Mouse (Mus musculus) large intestine, adult 2 months (tissue): ENCODE measurements at regions not wholly inside any gene's neighbourhood (a gene's known extent, or its start where the extent isn't known, plus 50 kb on each side); places are given as distances from the start of the nearest gene placed in this dataset.
"Not testable (repeated sequence)": the region's sequence is repeated elsewhere in the genome, so short reads cannot be mapped to it uniquely, and the experiment has no call there.

ENCODE experiments used
- DNase-seq: peaks from one replicate; pipeline ENCODE4 v3.0.0-alpha.2; 2012; ENCODE audit warnings: low read depth, low spot score
- WGBS: fragments of 180-500 bp; shearing (Covaris S2); methylation state at CpG from one replicate; pipeline ENCODE4 v1.1.7; 2018; 5-methylcytosine and 5-hydroxymethylcytosine counted together

- not testable (repeated sequence) for DNase-seq
- 90% methylated on average over 14 of the region's 14 CpGs for WGBS
Measured at GRCm38 (mm10) chr5:3224392-3225054, 116.8 kb upstream of the Cdk6 start.

- 90% methylated on average over 8 of the region's 8 CpGs for WGBS
- DNase-seq = not testable (repeated sequence)
Measured at GRCm38 (mm10) chr5:3225358-3225757, 115.9 kb upstream of the Cdk6 start.

DNA sequence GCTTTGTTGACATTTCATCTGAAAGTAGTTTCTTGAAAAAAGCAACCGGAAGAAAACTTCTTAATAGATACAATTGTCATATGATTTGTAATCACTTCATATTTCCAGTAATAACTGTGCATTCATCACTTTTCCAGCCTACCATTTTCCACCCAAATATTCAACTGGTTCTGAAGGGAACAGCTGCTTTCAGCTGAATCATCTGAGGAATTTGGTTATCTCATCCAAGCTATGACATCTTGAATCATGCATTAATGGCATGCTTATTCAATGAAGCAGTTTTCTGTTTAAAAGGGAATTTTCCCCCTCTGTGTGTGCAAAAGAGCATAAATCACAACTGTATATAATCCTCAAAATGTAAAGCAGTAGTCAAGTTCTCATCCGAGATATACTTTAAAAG, 97.2 kb upstream of the Cdk6 start:
- 70% methylated on average over 2 of the region's 2 CpGs for WGBS
- DNase-seq = not testable (repeated sequence)

- WGBS = 37% methylated on average over 2 of the region's 2 CpGs
- no peak for DNase-seq
Measured at GRCm38 (mm10) chr5:3247333-3247732, 94.0 kb upstream of the Cdk6 start.

DNA sequence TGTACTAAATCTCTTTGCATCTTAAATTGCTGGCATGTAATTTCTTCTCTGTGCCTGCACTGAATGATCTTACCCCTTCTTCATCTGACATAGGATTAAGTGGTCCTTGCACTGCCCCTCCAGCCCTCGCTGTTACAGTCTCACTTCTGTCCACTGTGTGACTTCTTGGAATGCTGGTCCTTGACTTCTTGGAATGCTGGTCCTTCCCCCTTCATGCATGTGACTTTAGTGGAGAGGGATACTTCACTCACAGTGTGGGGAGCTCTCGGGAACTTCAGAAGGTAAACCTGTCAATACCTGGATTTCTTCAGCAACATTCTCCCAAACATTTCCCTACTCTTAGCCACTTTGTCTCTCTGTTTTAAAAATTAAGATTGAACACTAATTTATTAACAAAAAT, 91.0 kb upstream of the Cdk6 start:
- 84% methylated on average over 2 of the region's 2 CpGs for WGBS

GRCm38 (mm10) chr5:3260289-3260688, 81.0 kb upstream of the Cdk6 start:
- WGBS = 81% methylated on average over 1 of the region's 1 CpGs
- DNase-seq = no peak

More for the DNA sequence above, 91.0 kb upstream of the Cdk6 start:
- DNase-seq = no peak

GRCm38 (mm10) chr5:3264988-3265738, 76.1 kb upstream of the Cdk6 start:
- not testable (repeated sequence) for DNase-seq
- WGBS = 22% methylated on average over 8 of the region's 8 CpGs

DNA sequence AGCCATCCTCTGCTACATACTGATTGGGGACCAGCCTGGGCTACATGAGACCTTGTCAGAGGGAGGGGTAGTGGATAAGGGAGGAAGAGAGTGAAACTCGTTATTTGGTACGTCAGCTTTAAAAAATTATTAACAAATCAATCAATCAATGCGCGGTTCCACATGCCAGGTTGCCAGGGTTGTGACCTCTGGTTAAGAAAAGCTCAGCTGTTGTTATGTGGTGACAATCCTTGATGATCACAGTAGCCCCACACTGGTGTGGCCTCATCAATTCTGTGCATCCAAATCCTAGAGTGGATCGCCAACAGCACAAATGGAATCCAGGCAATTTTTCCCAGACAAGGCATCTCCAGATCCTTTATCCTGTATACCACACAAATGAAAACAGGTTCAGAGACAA, 74.3 kb upstream of the Cdk6 start:
- 88% methylated on average over 5 of the region's 5 CpGs for WGBS
- no peak for DNase-seq

GRCm38 (mm10) chr5:3269760-3270159, 71.5 kb upstream of the Cdk6 start:
- peak; percentile 50 for DNase-seq
- WGBS = 5% methylated on average over 7 of the region's 7 CpGs

DNA sequence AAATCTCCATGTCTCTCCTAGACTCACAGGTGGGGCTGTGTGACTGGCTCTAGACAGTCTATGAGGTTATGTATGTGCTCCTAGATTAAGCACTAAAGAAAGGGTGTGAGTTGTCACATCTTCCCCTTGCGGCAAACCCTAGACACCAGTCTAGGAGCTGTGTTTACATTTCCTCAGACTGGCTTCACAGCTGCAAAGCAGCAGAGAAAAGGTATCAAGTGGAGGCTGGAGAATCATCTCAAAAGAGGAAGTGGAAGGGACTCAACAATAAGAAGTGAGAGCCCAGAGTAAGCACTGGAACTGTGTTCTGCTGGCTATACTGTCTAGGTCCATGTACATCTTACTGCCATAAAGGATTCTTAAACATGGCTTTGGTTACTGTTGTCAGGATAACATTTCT, 68.1 kb upstream of the Cdk6 start:
- not testable (repeated sequence) for DNase-seq
- 17% methylated on average over 1 of the region's 1 CpGs for WGBS

GRCm38 (mm10) chr5:3277241-3277640, 64.0 kb upstream of the Cdk6 start:
- 94% methylated on average over 16 of the region's 16 CpGs for WGBS
- not testable (repeated sequence) for DNase-seq

DNA sequence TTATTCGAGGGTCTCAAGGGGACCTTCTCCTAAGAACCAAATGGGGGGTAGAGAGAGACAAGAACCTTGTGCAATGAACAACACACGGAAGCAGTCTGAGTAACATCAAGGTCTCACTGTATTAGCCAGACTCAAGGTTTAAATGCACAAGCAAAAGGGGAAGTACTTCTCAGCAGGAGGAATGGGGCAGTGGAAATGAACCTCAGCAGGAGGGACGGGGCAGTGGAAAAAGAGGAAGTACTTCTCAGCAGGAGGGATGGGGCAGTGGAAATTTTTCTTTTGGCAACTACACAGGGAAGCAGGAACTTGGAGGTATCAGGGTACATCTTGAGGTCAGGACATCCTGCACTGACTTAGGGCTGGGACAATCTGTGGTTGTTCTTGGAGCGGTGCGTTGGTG, 62.3 kb upstream of the Cdk6 start:
- WGBS = 91% methylated on average over 5 of the region's 5 CpGs

GRCm38 (mm10) chr5:3281911-3282506, 59.3 kb upstream of the Cdk6 start:
- WGBS = 59% methylated on average over 8 of the region's 8 CpGs
- DNase-seq = not testable (repeated sequence)

More for the DNA sequence above, 62.3 kb upstream of the Cdk6 start:
- DNase-seq = not testable (repeated sequence)

GRCm38 (mm10) chr5:3283083-3283482, 58.2 kb upstream of the Cdk6 start:
- WGBS = 96% methylated on average over 3 of the region's 3 CpGs
- no peak for DNase-seq

DNA sequence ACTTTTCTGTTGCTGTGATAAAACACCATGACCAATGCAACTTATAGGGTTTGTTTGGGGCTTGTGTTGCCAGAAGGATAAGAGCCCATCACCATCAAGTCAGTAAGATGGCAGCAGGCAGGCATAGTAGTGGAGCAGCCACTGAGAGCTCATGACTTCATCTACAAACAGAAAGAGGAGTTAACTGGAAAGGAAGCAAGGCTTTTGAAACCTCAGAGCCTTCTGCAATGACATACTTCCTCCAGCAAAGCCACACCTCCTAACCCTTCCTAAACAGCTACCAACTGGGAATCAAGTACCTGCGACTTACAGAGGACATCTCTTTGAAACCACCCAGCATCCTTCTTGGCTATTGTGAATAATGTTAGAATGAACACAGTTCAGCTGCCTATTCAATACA, 57.0 kb upstream of the Cdk6 start:
- not testable (repeated sequence) for DNase-seq
- 100% methylated on average over 1 of the region's 1 CpGs for WGBS

DNA sequence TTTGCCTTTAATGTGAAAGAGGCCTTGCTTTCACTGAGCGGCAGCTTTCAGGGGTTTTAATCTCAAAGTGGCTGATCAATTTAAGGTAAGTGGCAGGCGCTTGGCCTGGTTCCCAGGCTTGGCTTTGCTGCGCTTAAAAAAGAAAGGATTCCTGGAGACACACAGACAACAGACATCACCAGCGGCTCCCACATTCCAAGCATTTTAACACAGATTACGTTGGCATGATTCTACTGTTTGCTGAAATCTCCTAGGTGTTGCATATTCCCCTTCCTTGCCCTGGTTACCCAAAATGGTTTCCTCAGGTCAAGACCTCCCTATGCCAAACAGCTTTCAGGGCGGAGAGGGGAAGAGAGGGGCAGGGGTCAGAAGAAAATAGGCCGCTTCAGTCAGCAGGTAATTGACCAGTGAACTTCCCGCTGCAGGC, 51.3 kb upstream of the Cdk6 start:
- DNase-seq = not testable (repeated sequence)
- 56% methylated on average over 8 of the region's 8 CpGs for WGBS
